Mouse (Mus musculus) MEL (cell line): ENCODE data around the gene Crybg3.

Experiments used
- BHLHE40 ChIP-seq: IDR thresholded peaks from 2 replicates; pipeline ENCODE4 v1.6.1; 2012; ENCODE audit warnings: low read depth, mild to moderate bottlenecking, inconsistent platforms, low read length, improper control_type of control experiment, borderline replicate concordance
- CHD2 ChIP-seq: IDR thresholded peaks from 2 replicates; pipeline ENCODE4 v1.6.1; 2011; ENCODE audit warnings: low read length, improper control_type of control experiment
- CTCF ChIP-seq, 3 experiments: IDR thresholded peaks in 2 of 3; conservative IDR thresholded peaks in 1 of 3; 2 replicates each; pipeline ENCODE4 v1.5.1; 2011 to 2012; ENCODE audit warnings: low read length in 3 of 3, low read depth in 2 of 3, mild to moderate bottlenecking in 2 of 3, improper control_type of control experiment in 1 of 3, inconsistent platforms in 1 of 3, mixed read lengths in 1 of 3, moderate library complexity in 1 of 3; ENCODE audit not compliant: control insufficient read depth in 1 of 3, insufficient read depth in 1 of 3, poor library complexity in 1 of 3, severe bottlenecking in 1 of 3
- E2F4 ChIP-seq: IDR thresholded peaks from 2 replicates; pipeline ENCODE4 v1.6.1; 2011; ENCODE audit warnings: low read depth, low read length, improper control_type of control experiment, borderline replicate concordance
- EP300 ChIP-seq, 2 experiments: IDR thresholded peaks; 2 replicates each; pipeline ENCODE4 v1.6.1; 2011; ENCODE audit warnings: improper control_type of control experiment in 2 of 2, low read length in 2 of 2, low read depth in 1 of 2, mild to moderate bottlenecking in 1 of 2
- ETS1 ChIP-seq: IDR thresholded peaks from 2 replicates; pipeline ENCODE4 v1.6.1; 2012; ENCODE audit warnings: low read depth, mild to moderate bottlenecking, inconsistent platforms, low read length, improper control_type of control experiment, moderate library complexity
- GABPA ChIP-seq: IDR thresholded peaks from 2 replicates; pipeline ENCODE4 v1.6.1; 2012; ENCODE audit warnings: low read depth, mild to moderate bottlenecking, inconsistent platforms, low read length, improper control_type of control experiment, moderate library complexity
- GATA1 ChIP-seq: IDR thresholded peaks from 2 replicates; pipeline ENCODE4 v1.6.1; 2011; ENCODE audit warnings: low read depth, low read length, improper control_type of control experiment
- MYC ChIP-seq: IDR thresholded peaks from 2 replicates; pipeline ENCODE4 v1.6.1; 2011; ENCODE audit warnings: low read depth, mild to moderate bottlenecking, low read length, improper control_type of control experiment, moderate library complexity
- NELFE ChIP-seq: IDR thresholded peaks from 2 replicates; pipeline ENCODE4 v1.6.1; 2011; ENCODE audit warnings: low read depth, low read length, improper control_type of control experiment
- POLR2A ChIP-seq, 2 experiments: IDR thresholded peaks; 2 replicates each; pipeline ENCODE4 v1.6.1; 2011 to 2012; ENCODE audit warnings: low read length in 2 of 2, mild to moderate bottlenecking in 2 of 2, control low read depth in 1 of 2, improper control_type of control experiment in 1 of 2, low read depth in 1 of 2, moderate library complexity in 1 of 2; ENCODE audit not compliant: control insufficient read depth in 1 of 2, insufficient read depth in 1 of 2, poor library complexity in 1 of 2
- RCOR1 ChIP-seq: IDR thresholded peaks from 2 replicates; pipeline ENCODE4 v1.6.1; 2012; ENCODE audit warnings: low read depth, mild to moderate bottlenecking, inconsistent platforms, low read length, improper control_type of control experiment
- ZC3H11A ChIP-seq: IDR thresholded peaks from 2 replicates; pipeline ENCODE4 v1.6.1; 2012; ENCODE audit warnings: low read depth, mild to moderate bottlenecking, inconsistent platforms, low read length, improper control_type of control experiment
- ZNF384 ChIP-seq: IDR thresholded peaks from 2 replicates; pipeline ENCODE4 v1.6.1; 2012; ENCODE audit warnings: low read depth, mild to moderate bottlenecking, inconsistent platforms, low read length, improper control_type of control experiment

GRCm38 (mm10) chr16:59585706-59586244, 15.0 kb downstream of the Crybg3 start:
- TF ChIP-seq E2F4 = no peak
- TF ChIP-seq ZNF384 = no peak
- no peak for TF ChIP-seq CHD2
- TF ChIP-seq EP300 (IDR thresholded peaks at IDR 0.05; ENCODE audit: low read depth in 1 of 2, low read length in 2 of 2) = no peak
- TF ChIP-seq POLR2A (IDR thresholded peaks at IDR 0.05; ENCODE audit: control insufficient read depth in 1 of 2, insufficient read depth in 1 of 2, low read depth in 1 of 2, low read length in 2 of 2, poor library complexity in 1 of 2) = no peak
- TF ChIP-seq ETS1 = no peak
- TF ChIP-seq ZC3H11A = no peak
- no peak for TF ChIP-seq NELFE
- TF ChIP-seq MYC = no peak
- TF ChIP-seq CTCF (IDR thresholded peaks at IDR 0.05 in 2 of 3, conservative IDR thresholded peaks at IDR 0.05 in 1 of 3; ENCODE audit: control insufficient read depth in 1 of 3, insufficient read depth in 1 of 3, low read depth in 2 of 3, low read length in 3 of 3, poor library complexity in 1 of 3, severe bottlenecking in 1 of 3) = no peak
- no peak for TF ChIP-seq BHLHE40
- no peak for TF ChIP-seq GATA1
- no peak for TF ChIP-seq RCOR1
- no peak for TF ChIP-seq GABPA
